Mouse (Mus musculus): ENCODE results near the gene Ikbip.

GRCm38 (mm10) chr10:91100101-91100500 is 17.4 kb downstream of the Ikbip start:
- TF ChIP-seq ZC3H11A (IDR thresholded peaks at IDR 0.05; ENCODE audit: low read depth, low read length) (no peak), ZKSCAN1 (IDR thresholded peaks at IDR 0.05; ENCODE audit: low read depth, low read length) (no peak), GABPA (IDR thresholded peaks at IDR 0.05; ENCODE audit: low read depth, low read length) (no peak), EP300 (IDR thresholded peaks at IDR 0.05; ENCODE audit: low read depth in 1 of 2, low read length in 2 of 2) (no peak), CTCF (IDR thresholded peaks at IDR 0.05 in 2 of 3, conservative IDR thresholded peaks at IDR 0.05 in 1 of 3; ENCODE audit: control insufficient read depth in 1 of 3, insufficient read depth in 1 of 3, low read depth in 2 of 3, low read length in 3 of 3, poor library complexity in 1 of 3, severe bottlenecking in 1 of 3) (no peak), TAL1 (IDR thresholded peaks at IDR 0.05; ENCODE audit: low read length) (no peak), KAT2A (conservative IDR thresholded peaks at IDR 0.05; ENCODE audit: low read depth, low read length) (no peak), ETS1 (IDR thresholded peaks at IDR 0.05; ENCODE audit: low read depth, low read length) (no peak), GATA1 (IDR thresholded peaks at IDR 0.05; ENCODE audit: low read depth, low read length) (no peak)
